Mouse (Mus musculus) G1E (cell line): Measurements from ENCODE around the gene Vcpkmt. TPM values are rescaled to one million over a fixed set of nuclear protein-coding genes. Genes with fewer than 3 reads are reported as not detected.

Source experiments
- ATAC-seq: 2 replicates; pipeline ENCODE4 v1.8.0; 2016; ENCODE audit warnings: mild to moderate bottlenecking; ENCODE audit not compliant: insufficient number of reproducible peaks, poor library complexity, low FRiP score, severe bottlenecking; ENCODE audit errors: extremely low read depth
- DNase-seq: peaks from one replicate; pipeline ENCODE4 v3.0.0; 2012; ENCODE audit warnings: low spot score
- H3K27me3 ChIP-seq: 2 replicates; pipeline ENCODE4 v1.6.1; 2012; ENCODE audit warnings: mild to moderate bottlenecking, low read length, inconsistent platforms; ENCODE audit not compliant: insufficient read depth
- H3K36me3 ChIP-seq: replicated peaks from 2 replicates; pipeline ENCODE3; 2012; ENCODE audit warnings: mild to moderate bottlenecking, inconsistent platforms
- H3K4me1 ChIP-seq: 2 replicates; pipeline ENCODE4 v1.6.1; 2012; ENCODE audit warnings: low read depth, low read length, inconsistent platforms, mixed read lengths; ENCODE audit not compliant: insufficient read depth
- H3K4me3 ChIP-seq: 2 replicates; pipeline ENCODE4 v1.5.1; 2012; ENCODE audit warnings: low read depth, mild to moderate bottlenecking, inconsistent platforms, low read length, moderate library complexity, mixed read lengths
- H3K9me3 ChIP-seq: replicated peaks from 2 replicates; pipeline ENCODE4 v1.6.1; 2012; ENCODE audit warnings: inconsistent platforms
- CTCF ChIP-seq: IDR thresholded peaks from 2 replicates; pipeline ENCODE4 v1.5.1; 2012; ENCODE audit warnings: low read depth, low read length, inconsistent platforms, mixed read lengths
- GATA1 ChIP-seq: IDR thresholded peaks from 2 replicates; pipeline ENCODE4 v1.6.1; 2012; ENCODE audit warnings: borderline replicate concordance, low read length, inconsistent platforms, mixed read lengths
- GATA2 ChIP-seq: IDR thresholded peaks from 2 replicates; pipeline ENCODE4 v1.6.1; 2012; ENCODE audit warnings: low read depth, low read length, inconsistent platforms, borderline replicate concordance
- POLR2AphosphoS5 ChIP-seq: IDR thresholded peaks from 2 replicates; pipeline ENCODE4 v1.6.1; 2012; ENCODE audit warnings: low read depth, low read length, inconsistent platforms; ENCODE audit not compliant: insufficient replicate concordance
- TAL1 ChIP-seq: conservative IDR thresholded peaks from 2 replicates; pipeline ENCODE4 v1.6.1; 2012; ENCODE audit warnings: low read depth, low read length, inconsistent platforms, mixed read lengths
- polyA plus RNA-seq: library from polyadenylated mRNA; stranded (reverse); fragments of >175 nt; gene quantifications from 2 replicates; pipeline ENCODE4 v1.2.3, GENCODE M21; 2012
- total RNA-seq, 2 experiments: library from RNA; stranded (forward) in 1 of 2; stranded (reverse) in 1 of 2; fragments of 200-1000 nt in 1 of 2; fragments of >200 nt in 1 of 2; fragmentation: Nextera tagmentation in 1 of 2; gene quantifications; 2 replicates each; pipeline ENCODE4 v1.2.3; 2014 to 2017

Vcpkmt gene
- total and polyA plus RNA-seq, 3 experiments = 25.7 to 49.4 (median 34.8) TPM

DNA sequence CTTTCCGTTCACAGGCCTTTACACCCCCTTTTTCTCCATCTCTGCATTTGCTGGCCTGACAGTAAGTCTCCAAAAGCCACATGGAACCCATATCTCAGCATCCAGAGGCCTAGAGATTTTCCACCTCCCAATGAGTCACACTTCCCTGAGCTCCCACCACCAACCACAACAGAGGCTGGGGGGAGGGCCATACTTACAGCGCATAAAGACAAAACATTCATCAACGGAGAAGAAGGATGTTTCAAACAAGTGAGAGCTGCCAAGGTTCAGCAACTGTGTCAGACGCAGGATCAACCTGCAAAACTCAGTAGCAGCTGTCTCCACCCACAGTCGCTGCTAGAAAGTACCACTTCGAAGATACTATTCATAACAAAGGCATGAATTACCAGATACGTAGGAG, 43.5 kb downstream of the Vcpkmt start:
- no peak for DNase-seq
- Histone ChIP-seq H3K27me3 (peaks cover 47% of the 10 kb centered on the region), H3K9me3 (no peaks in the 10 kb centered on the region), H3K4me1 (no peaks in the 10 kb centered on the region), H3K4me3 (no peak overlapping the region), H3K36me3 (no peaks in the 10 kb centered on the region)
- no peak for TF ChIP-seq POLR2AphosphoS5
- TF ChIP-seq TAL1 = no peak
- TF ChIP-seq CTCF = no peak
- no peak for TF ChIP-seq GATA1
- no peak for TF ChIP-seq GATA2
- ATAC-seq = no peak

DNA sequence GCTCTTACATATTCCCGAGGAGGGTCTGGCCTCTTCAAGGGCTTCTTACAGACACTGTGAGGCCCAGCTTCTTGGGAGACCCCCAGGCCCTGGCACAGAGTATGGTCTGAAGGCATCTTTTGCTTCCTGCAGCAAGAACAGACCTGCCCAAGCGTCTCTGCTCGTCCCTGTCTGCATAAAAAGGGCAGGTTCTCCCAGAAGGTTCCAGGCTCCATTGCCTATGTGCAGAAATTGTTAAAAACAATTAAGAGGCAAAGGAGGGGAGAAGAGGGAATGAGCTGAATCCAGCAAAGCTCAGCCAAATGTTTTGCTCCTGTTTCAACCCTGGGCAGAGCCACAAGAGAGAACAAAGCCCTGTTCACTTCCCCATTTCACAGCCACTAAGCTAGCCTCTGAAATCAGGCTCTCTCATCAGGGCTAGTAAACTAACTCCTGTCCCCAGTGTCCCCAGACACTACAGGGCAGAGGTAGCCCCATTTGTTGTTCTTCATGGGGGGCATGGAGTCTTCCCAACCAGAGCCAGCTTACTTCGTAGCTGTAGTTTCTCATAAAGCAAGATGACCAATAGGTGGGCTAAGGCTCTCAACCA, 44.4 kb downstream of the Vcpkmt start:
- H3K4me1 ChIP-seq = no peaks in the 10 kb centered on the region
- DNase-seq = no peak
- H3K36me3 ChIP-seq = no peaks in the 10 kb centered on the region
- no peaks in the 10 kb centered on the region for H3K9me3 ChIP-seq
- peak; percentile 24; the same call in 1 of the 2 replicates for ATAC-seq
- H3K27me3 ChIP-seq = peaks cover 47% of the 10 kb centered on the region
- H3K4me3 ChIP-seq = no peak overlapping the region
- no peak for TF ChIP-seq TAL1
- TF ChIP-seq POLR2AphosphoS5 = no peak
- no peak for TF ChIP-seq GATA2
- TF ChIP-seq GATA1 = no peak
- no peak for TF ChIP-seq CTCF

DNA sequence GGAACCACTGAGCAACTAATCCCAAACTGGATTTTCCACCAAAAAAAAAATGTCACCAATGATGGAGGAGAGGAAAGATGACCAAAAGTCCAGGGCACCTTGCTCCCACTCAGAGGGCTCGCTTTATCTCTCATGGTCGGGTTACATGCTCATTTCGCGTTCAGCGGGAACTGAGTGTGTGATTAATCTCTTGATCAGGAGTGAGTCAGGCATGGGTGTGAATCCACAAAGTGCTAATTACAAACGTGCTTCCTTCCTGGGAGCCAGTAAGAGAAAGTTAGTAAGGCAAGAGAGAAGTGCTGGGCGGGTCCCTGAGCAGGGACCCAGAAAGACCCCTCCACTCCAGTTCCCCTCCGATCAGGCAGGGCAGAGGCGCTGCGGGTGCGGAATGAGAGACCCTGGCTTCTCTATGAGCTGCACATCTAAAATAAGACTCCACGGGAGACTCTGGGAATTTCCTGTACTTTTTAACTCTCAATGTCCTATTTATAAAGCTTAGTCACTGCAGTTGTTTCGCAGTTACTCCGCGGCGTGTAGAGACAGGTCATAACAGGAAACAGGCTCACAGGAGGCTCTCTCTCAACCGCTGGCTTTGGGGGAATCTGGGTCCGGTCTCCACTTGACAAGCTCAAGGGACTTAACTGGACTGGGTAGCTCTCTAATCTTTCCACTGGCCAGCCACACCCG, 45.0 kb downstream of the Vcpkmt start:
- Histone ChIP-seq H3K27me3 (peaks cover 49% of the 10 kb centered on the region), H3K4me1 (no peaks in the 10 kb centered on the region), H3K4me3 (no peak overlapping the region), H3K36me3 (no peaks in the 10 kb centered on the region), H3K9me3 (no peaks in the 10 kb centered on the region)
- ATAC-seq = no peak
- TF ChIP-seq GATA2 (no peak), GATA1 (no peak), CTCF (no peak), TAL1 (no peak), POLR2AphosphoS5 (no peak)
- DNase-seq = no peak

DNA sequence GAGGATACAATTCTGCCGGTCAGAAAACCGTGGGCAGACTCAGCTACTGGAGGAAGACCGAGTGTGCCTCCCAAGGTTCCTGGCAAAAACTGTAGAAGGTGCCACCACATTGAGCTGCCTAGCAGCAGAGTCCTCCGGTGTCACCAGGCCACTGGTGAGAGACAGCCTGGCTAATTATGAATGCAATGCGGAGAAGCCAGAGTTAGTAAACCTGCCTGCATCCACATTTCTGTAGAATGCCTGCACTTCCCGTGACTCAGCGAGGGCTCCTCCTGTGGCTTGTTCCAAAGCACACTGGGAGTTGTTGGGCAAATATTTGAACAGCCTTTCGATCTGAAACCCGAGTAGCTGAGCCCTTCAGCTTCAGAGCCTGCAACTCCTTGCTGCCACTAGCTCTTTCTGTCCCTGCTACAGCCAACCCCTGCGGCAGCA, 45.6 kb downstream of the Vcpkmt start:
- DNase-seq = no peak
- TF ChIP-seq CTCF = no peak
- TF ChIP-seq GATA2 = no peak
- TF ChIP-seq GATA1 = no peak
- Histone ChIP-seq H3K9me3 (no peaks in the 10 kb centered on the region), H3K4me3 (no peak overlapping the region), H3K4me1 (no peaks in the 10 kb centered on the region), H3K27me3 (peaks cover 53% of the 10 kb centered on the region), H3K36me3 (no peaks in the 10 kb centered on the region)
- no peak for ATAC-seq

DNA sequence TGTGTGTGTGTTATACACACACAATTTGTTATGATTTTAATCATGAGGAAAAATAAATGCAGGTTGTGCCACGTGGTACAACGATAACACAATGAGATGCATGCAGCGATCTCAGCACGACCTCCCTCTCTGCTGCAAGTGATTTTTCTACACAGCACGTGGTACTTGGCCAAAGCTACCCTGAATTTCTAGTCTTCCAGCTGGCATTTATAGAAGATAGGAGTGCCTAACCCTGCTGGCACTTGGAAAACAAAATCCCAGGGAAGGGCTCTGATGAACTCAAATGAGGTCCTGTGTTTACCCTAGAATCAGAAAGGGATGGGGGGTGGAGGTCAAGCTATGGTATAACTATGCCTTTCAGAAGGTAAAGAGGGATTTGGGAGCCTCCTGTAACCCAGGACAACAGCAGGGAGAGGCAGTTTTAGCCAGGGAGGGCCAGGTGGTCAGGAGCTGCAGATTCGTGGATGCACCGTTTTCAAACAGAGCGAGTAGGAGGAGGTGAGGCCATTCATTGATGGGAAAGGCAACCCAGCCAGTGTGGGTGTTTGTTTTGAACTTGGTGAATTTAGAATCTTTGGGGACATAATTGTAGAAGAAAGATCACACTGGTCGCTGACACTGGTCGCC, 46.1 kb downstream of the Vcpkmt start:
- no peaks in the 10 kb centered on the region for H3K36me3 ChIP-seq
- TF ChIP-seq TAL1 (no peak), CTCF (no peak), POLR2AphosphoS5 (no peak), GATA1 (no peak), GATA2 (no peak)
- H3K27me3 ChIP-seq = peaks cover 51% of the 10 kb centered on the region
- H3K4me1 ChIP-seq = no peaks in the 10 kb centered on the region
- no peak overlapping the region for H3K4me3 ChIP-seq
- no peaks in the 10 kb centered on the region for H3K9me3 ChIP-seq
- ATAC-seq (no peak), DNase-seq (no peak)

DNA sequence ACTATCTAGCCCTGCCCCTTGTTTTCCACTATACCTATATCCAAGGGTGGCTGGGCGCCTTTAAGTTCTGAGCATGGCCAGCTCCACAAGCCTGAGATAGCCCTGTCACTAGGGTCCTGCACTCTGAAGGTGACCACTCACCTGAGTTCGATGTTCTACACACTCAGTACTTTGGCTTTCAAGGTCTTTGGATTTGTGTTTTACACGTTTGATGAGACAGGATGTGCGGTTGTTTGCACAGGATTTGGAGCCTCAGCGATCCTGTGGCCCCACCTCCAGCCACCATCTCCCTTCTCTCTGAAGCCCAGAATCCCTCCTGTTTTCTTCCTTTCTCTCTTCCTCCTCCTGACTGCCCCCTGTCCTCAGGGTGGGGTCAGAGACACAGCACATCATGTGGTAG, 49.6 kb downstream of the Vcpkmt start:
- H3K36me3 ChIP-seq = no peaks in the 10 kb centered on the region
- no peak for DNase-seq
- TF ChIP-seq CTCF (no peak), GATA1 (no peak), GATA2 (no peak), POLR2AphosphoS5 (no peak), TAL1 (no peak)
- H3K27me3 ChIP-seq = peaks cover 41% of the 10 kb centered on the region
- H3K4me3 ChIP-seq = no peak overlapping the region
- no peaks in the 10 kb centered on the region for H3K4me1 ChIP-seq
- no peaks in the 10 kb centered on the region for H3K9me3 ChIP-seq
- no peak for ATAC-seq
